Mouse (Mus musculus): Measurements from ENCODE around the gene Zbtb18.
"Not testable (repeated sequence)": the region's sequence is repeated elsewhere in the genome, so short reads cannot be mapped to it uniquely, and the experiment has no call there.

The Zbtb18 gene

GRCm38 (mm10) chr1:177447541-177448111 is 5.5 kb downstream of the Zbtb18 start:
- DNase-seq = no peak

DNA sequence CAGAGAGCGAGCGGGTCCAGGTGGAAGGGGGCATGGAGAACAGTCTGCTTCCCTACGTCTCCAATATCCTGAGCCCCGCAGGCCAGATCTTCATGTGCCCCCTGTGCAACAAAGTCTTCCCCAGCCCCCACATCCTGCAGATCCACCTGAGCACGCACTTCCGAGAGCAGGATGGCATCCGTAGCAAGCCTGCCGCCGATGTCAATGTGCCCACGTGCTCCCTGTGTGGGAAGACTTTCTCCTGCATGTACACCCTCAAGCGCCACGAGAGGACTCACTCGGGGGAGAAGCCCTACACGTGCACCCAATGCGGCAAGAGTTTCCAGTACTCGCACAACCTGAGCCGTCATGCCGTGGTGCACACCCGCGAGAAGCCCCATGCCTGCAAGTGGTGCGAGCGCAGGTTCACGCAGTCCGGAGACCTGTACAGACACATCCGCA is 6.0 kb downstream of the Zbtb18 start:
- DNase-seq = no peak

- DNase-seq = no peak
These were observed 6.8 kb downstream of the Zbtb18 start for GRCm38 (mm10) chr1:177448921-177449320.

DNA sequence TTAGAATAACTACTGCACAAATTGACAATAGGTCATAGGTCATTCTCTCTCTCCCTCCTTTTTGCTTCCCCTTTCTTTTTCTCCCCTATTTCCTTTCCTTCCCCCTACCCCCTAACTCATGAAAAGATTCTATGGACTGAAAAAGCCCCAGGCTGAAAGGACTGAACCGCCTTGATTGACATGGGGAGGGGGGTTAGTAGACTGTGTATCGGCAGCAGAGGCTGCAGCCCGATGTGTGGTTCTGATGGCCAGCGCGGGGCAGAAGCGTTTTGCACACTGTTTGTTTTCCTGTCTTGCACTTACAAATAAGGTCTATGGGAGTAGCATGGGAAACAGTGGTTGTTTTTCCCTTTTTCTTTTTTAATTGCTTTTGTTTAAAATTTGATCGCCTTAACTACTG is 7.7 kb downstream of the Zbtb18 start:
- not testable (repeated sequence) for DNase-seq

DNA sequence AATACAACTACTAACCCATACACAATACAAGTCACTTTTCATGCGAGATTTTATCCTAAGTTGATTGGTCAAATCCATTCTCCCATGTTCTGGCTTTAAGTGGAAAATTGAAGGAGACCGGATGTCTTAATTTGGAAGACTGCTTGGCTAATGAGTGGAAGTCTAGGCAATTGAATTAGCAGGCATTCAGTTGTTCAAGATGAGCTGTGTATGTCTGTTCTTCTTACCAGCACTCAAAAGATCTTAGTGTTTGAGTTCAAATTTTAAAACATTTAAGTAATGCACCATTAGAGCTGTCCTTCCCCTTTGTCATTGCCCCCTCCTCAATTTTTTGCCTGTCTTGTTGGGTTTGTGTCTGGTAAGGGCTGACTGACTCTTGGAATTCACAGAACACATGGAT is 8.9 kb downstream of the Zbtb18 start:
- DNase-seq = no peak

GRCm38 (mm10) chr1:177451991-177452431 is 9.9 kb downstream of the Zbtb18 start:
- no peak for DNase-seq

- no peak for DNase-seq
These were observed 10.8 kb downstream of the Zbtb18 start for GRCm38 (mm10) chr1:177452987-177453386.

- DNase-seq = peak; percentile 19 to 47
These were observed 11.7 kb downstream of the Zbtb18 start for GRCm38 (mm10) chr1:177453806-177454205.

GRCm38 (mm10) chr1:177454492-177454891 is 12.3 kb downstream of the Zbtb18 start:
- DNase-seq = peak in 1 of 2 experiments; percentile 35

GRCm38 (mm10) chr1:177455466-177455865 is 13.3 kb downstream of the Zbtb18 start:
- no peak for DNase-seq

DNA sequence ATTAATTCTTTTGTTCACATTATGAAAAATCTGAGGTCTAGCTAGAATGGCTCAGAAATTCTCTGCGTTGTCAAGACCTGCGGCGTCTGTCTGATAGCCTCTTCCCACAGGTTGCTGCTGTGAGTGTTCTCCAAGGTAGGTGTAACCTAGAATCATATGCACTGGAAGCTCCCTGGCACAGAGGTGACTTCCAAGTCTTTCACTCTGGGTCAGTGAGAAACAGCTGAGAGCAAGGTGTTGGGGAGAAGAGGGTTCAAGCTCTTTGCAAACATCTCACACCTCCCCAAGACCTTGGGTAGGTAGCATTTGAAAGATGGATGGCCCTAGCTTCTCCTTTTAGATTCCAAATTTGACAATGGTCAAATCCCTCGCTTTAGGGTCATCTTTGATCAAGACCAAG is 14.1 kb downstream of the Zbtb18 start:
- DNase-seq = no peak

- no peak for DNase-seq
These were observed 14.6 kb downstream of the Zbtb18 start for GRCm38 (mm10) chr1:177456772-177457171.

GRCm38 (mm10) chr1:177457981-177458380 is 15.8 kb downstream of the Zbtb18 start:
- DNase-seq = no peak

GRCm38 (mm10) chr1:177458456-177459389 is 16.6 kb downstream of the Zbtb18 start:
- peak; percentile 81 to 86 for DNase-seq

GRCm38 (mm10) chr1:177459536-177459935 is 17.4 kb downstream of the Zbtb18 start:
- no peak for DNase-seq

DNA sequence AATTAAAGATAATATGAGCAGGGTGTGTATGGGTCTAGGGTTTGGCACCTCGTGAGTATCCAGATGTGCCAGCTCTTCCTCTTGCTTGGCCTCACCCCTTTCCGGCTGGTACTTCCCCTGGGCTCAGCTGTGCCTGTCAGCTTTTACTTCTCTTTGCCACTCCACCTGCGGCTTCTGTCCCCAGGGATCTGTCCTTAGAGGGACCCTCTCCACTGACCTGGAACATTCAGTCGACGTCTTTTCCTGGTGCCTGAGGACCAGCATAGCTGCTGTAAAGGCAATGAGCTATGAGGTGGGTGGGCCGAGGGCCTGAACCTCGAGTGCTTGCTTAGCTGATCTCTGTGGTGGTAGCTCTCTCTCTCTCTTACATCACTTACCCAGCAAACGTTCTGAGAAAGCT is 25.0 kb downstream of the Zbtb18 start:
- no peak for DNase-seq

- DNase-seq = no peak
These were observed 26.3 kb downstream of the Zbtb18 start for GRCm38 (mm10) chr1:177468436-177468835.

DNA sequence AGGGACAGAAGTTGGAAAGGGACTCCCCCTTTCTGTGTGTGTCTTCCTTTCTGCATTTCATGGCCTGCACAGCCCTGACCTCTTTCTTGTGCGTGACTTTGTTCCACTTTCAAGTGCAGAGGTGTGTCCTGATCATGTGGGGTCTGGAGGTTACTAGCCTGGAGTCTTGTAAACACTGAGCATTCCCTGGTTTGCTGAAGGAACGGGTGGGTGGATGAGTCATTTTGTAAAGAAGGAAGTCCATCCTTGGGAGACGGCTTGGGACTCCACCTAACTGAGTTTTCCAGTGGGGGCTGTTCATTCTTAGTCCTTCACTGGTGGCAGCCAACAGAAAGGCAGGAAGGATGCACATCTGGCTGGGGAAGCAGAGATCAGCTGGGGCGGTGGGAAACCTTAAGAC is 27.9 kb downstream of the Zbtb18 start:
- DNase-seq = no peak

DNA sequence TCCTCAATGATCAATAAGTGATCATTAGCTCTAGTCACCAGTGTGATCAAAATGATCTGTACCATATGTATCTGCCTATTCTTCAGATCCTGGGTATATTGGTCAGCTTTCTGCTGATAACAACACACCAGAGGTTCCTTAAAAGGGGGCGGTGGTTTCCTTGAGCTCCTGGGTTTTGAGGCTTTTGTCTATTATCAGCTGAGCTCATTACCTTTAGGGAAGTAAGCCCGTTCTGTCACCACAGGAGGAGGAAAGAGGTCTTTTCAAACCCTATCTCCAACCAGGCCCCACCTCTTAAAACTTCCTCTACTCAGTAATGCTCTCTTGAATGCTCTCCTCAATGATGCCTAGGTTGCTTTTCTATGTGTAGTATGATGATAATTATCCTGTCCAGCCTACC is 28.8 kb downstream of the Zbtb18 start:
- DNase-seq = no peak

- no peak for DNase-seq
These were observed 33.5 kb downstream of the Zbtb18 start for GRCm38 (mm10) chr1:177475542-177476197.

- DNase-seq = no peak
These were observed 36.4 kb downstream of the Zbtb18 start for GRCm38 (mm10) chr1:177478578-177478977.

DNA sequence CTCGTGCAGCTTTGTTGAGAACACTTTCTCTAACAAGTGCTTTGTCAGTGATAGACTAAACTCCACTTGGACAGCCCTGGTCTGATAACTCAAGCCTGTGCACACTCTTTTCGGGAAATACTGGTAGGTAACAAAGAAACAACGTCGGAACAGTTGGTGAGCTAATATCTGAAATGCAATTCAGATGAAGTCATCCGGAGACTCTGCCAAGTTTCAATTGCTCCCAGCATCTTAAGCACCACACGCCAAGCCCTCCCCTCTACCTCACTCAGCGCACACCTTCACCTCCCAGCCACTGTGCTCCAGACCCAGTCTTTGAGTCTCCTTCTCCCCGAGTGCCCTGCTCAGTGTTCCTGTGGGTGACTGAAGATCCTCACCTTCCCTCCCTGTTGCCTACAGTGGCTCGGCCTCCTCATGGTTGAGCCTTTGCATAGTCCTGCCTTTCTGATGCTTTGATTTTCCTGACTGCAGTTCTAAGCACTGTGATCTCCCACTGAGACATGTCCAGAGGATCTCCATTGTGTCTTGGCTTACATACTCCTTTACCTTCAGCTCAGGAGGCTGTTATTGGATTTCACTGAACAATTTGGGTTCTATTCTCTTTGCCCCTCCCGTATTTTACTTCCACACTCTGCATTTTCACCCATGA is 37.3 kb downstream of the Zbtb18 start:
- no peak for DNase-seq

DNA sequence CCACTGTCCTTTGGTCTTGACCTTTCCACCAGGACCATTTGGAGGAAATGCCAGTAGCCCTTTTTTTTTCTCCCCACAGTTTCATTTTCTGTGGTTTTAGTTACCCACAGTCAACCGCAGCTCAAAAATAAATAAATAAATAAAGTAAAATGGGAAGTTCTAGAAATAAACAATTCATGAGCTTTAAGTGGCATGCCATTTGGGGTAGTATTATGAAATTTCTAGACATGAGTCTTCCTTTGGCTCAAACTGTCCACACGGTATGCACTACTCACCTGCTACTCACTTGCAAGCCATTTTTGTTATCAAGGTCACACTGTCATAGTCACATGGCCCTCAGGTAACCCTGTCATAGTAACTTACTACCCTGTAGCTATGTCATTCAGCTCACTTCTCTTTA is 41.5 kb downstream of the Zbtb18 start:
- DNase-seq = no peak
